In the genomic region with DNA sequence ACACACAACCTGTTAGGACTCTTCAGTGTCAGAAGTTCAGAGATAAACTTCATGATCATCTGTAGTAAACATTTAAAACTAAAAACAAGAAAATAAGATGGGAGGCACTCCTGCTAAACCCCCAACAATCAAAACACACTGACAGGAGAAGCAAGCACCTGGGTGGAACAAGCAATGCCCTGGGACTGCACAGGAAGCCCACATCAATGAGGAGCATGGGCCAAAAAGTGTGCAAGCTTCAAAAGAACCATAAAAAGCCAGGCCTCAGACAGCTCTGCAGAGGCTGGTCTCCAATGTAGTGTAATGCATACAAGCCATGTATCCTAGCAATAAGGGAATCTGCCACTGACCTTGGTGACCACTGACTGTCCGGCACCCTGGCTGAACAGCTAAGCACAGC, we compare ENCODE assay signal across 12 mouse cellular contexts.
"Had no signal": no experiment of that assay in that cellular context is flagged by ENCODE, and none has a peak within 500 bp of the region (broad histone marks: within the 10 kb centered on the region; RNA-seq: fewer than 3 reads in every experiment).

No protein-coding gene starts in this region.

- DNase-seq: kidney, adult 2 months; kidney, postnatal 25 days; layer of hippocampus, adult 9-11 months; liver, embryonic 13.5 days; lung, adult 2 months; retina, postnatal 1 day had no signal

- H3K27ac ChIP-seq: kidney, postnatal 0 days; layer of hippocampus, adult 2 months; liver, embryonic 13.5 days; macrophage; midbrain, embryonic 12.5 days; midbrain, embryonic 15.5 days; neural tube, embryonic 13.5 days had no signal

- H3K4me3 ChIP-seq: layer of hippocampus, adult 2 months; liver, embryonic 13.5 days; midbrain, embryonic 12.5 days; midbrain, embryonic 15.5 days; neural tube, embryonic 13.5 days had no signal
